Mouse (Mus musculus) limb, embryonic 11.5 days (tissue): ENCODE measurements around the gene Alcam. TPM values are rescaled to one million over a fixed set of nuclear protein-coding genes. Genes with fewer than 3 reads are reported as not detected.

Source experiments
- ATAC-seq: fragments of 200-750 bp; cut with Nextera tagmentation; 2 replicates; pipeline ENCODE4 v1.8.0; 2017; ENCODE audit warnings: low read depth; ENCODE audit not compliant: insufficient number of reproducible peaks, low FRiP score, low TSS enrichment
- DNase-seq: peaks from one replicate; pipeline ENCODE4 v3.0.0-alpha.2; 2015; ENCODE audit warnings: low spot score
- H3K27ac ChIP-seq: fragments of 300-500 bp; sonication (generic); replicated peaks from 2 replicates; pipeline ENCODE4 v1.5.1; 2014; ENCODE audit warnings: low read depth, mild to moderate bottlenecking, low read length
- H3K27me3 ChIP-seq: fragments of 300-500 bp; sonication (generic); 2 replicates; pipeline ENCODE4 v1.6.1; 2014; ENCODE audit warnings: mild to moderate bottlenecking, low read length, mixed read lengths; ENCODE audit not compliant: control insufficient read depth, insufficient read depth
- H3K36me3 ChIP-seq: fragments of 300-500 bp; sonication (generic); 2 replicates; pipeline ENCODE4 v1.6.1; 2014; ENCODE audit warnings: mild to moderate bottlenecking, low read length, moderate library complexity, mixed read lengths; ENCODE audit not compliant: control insufficient read depth, insufficient read depth
- H3K4me1 ChIP-seq: fragments of 300-500 bp; sonication (generic); 2 replicates; pipeline ENCODE4 v1.6.1; 2014; ENCODE audit warnings: low read length, mixed read lengths; ENCODE audit not compliant: control insufficient read depth, insufficient read depth
- H3K4me2 ChIP-seq: fragments of 300-500 bp; sonication (generic); 2 replicates; pipeline ENCODE4 v1.6.1; 2014; ENCODE audit warnings: low read depth, mild to moderate bottlenecking, moderate library complexity; ENCODE audit not compliant: severe bottlenecking
- H3K4me3 ChIP-seq: fragments of 300-500 bp; sonication (generic); 2 replicates; pipeline ENCODE4 v1.5.1; 2014; ENCODE audit warnings: low read depth, low read length
- H3K9ac ChIP-seq: fragments of 300-500 bp; sonication (generic); 2 replicates; pipeline ENCODE4 v1.6.1; 2014; ENCODE audit warnings: mild to moderate bottlenecking, low read length
- H3K9me3 ChIP-seq: fragments of 300-500 bp; sonication (generic); 2 replicates; pipeline ENCODE4 v1.6.1; 2016; ENCODE audit warnings: low read length; ENCODE audit not compliant: control insufficient read depth
- WGBS: fragments of 180-500 bp; shearing (Covaris S2); extraction: QIAGEN DNeasy Blood & Tissue Kit; methylation state at CpG from one replicate; pipeline ENCODE4 v1.1.7; 2014; 5-methylcytosine and 5-hydroxymethylcytosine counted together
- polyA plus RNA-seq: library from polyadenylated mRNA; unstranded; fragments of >200 nt; fragmentation: Nextera tagmentation; extraction: Ambion mirVana; gene quantifications from 2 replicates; pipeline ENCODE4 v1.2.1, GENCODE M21; 2014

Alcam gene
- polyA plus RNA-seq, 1 experiment from 2014 or later = 15.1 TPM

- Histone ChIP-seq H3K9me3 (no peaks in the 10 kb centered on the region), H3K36me3 (no peaks in the 10 kb centered on the region), H3K27me3 (no peaks in the 10 kb centered on the region), H3K4me1 (no peaks in the 10 kb centered on the region), H3K4me2 (no peak overlapping the region), H3K27ac (no peak overlapping the region), H3K4me3 (no peak overlapping the region), H3K9ac (no peak overlapping the region)
- DNase-seq = no peak
- WGBS = 86% methylated on average over 2 of the region's 2 CpGs
- ATAC-seq = no peak
Observed at GRCm38 (mm10) chr16:52371956-52372355, 81.9 kb downstream of the Alcam start.

GRCm38 (mm10) chr16:52368521-52368920 is 85.4 kb downstream of the Alcam start:
- Histone ChIP-seq H3K27ac (no peak overlapping the region), H3K9me3 (no peaks in the 10 kb centered on the region), H3K4me3 (no peak overlapping the region), H3K27me3 (no peaks in the 10 kb centered on the region), H3K4me2 (no peak overlapping the region), H3K4me1 (no peaks in the 10 kb centered on the region), H3K36me3 (no peaks in the 10 kb centered on the region), H3K9ac (no peak overlapping the region)
- 96% methylated on average over 5 of the region's 5 CpGs for WGBS
- DNase-seq (no peak), ATAC-seq (no peak)

- H3K4me2 ChIP-seq = no peak overlapping the region
- WGBS = 89% methylated on average over 4 of the region's 4 CpGs
- no peaks in the 10 kb centered on the region for H3K4me1 ChIP-seq
- no peaks in the 10 kb centered on the region for H3K9me3 ChIP-seq
- H3K4me3 ChIP-seq = no peak overlapping the region
- no peak overlapping the region for H3K27ac ChIP-seq
- DNase-seq (no peak), ATAC-seq (no peak)
- no peak overlapping the region for H3K9ac ChIP-seq
- no peaks in the 10 kb centered on the region for H3K36me3 ChIP-seq
- H3K27me3 ChIP-seq = no peaks in the 10 kb centered on the region
Observed at GRCm38 (mm10) chr16:52366915-52367314, 87.0 kb downstream of the Alcam start.

GRCm38 (mm10) chr16:52363944-52364511 is 89.8 kb downstream of the Alcam start:
- Histone ChIP-seq H3K4me1 (no peaks in the 10 kb centered on the region), H3K9me3 (no peaks in the 10 kb centered on the region), H3K27ac (no peak overlapping the region), H3K36me3 (no peaks in the 10 kb centered on the region), H3K4me2 (no peak overlapping the region), H3K9ac (no peak overlapping the region), H3K27me3 (no peaks in the 10 kb centered on the region), H3K4me3 (no peak overlapping the region)
- DNase-seq = no peak
- ATAC-seq = no peak
- 92% methylated on average over 4 of the region's 4 CpGs for WGBS

- WGBS = 91% methylated on average over 2 of the region's 2 CpGs
Observed at GRCm38 (mm10) chr16:52343467-52344033, 110.3 kb downstream of the Alcam start.

GRCm38 (mm10) chr16:52342694-52343466 is 111.0 kb downstream of the Alcam start:
- Histone ChIP-seq H3K9ac (no peak overlapping the region), H3K9me3 (no peaks in the 10 kb centered on the region), H3K36me3 (no peaks in the 10 kb centered on the region), H3K4me1 (no peaks in the 10 kb centered on the region), H3K27ac (no peak overlapping the region), H3K4me3 (no peak overlapping the region), H3K4me2 (no peak overlapping the region), H3K27me3 (no peaks in the 10 kb centered on the region)
- DNase-seq (no peak), ATAC-seq (no peak)
- WGBS = 86% methylated on average over 8 of the region's 8 CpGs

More at GRCm38 (mm10) chr16:52343467-52344033, 110.3 kb downstream of the Alcam start:
- Histone ChIP-seq H3K4me3 (no peak overlapping the region), H3K36me3 (no peaks in the 10 kb centered on the region), H3K4me2 (no peak overlapping the region), H3K9ac (no peak overlapping the region), H3K4me1 (no peaks in the 10 kb centered on the region), H3K9me3 (no peaks in the 10 kb centered on the region), H3K27me3 (no peaks in the 10 kb centered on the region), H3K27ac (no peak overlapping the region)
- ATAC-seq = no peak
- no peak for DNase-seq

GRCm38 (mm10) chr16:52334084-52334483 is 119.8 kb downstream of the Alcam start:
- Histone ChIP-seq H3K9ac (no peak overlapping the region), H3K4me2 (no peak overlapping the region), H3K27ac (no peak overlapping the region), H3K27me3 (no peaks in the 10 kb centered on the region), H3K4me3 (no peak overlapping the region), H3K36me3 (no peaks in the 10 kb centered on the region), H3K9me3 (no peaks in the 10 kb centered on the region), H3K4me1 (no peaks in the 10 kb centered on the region)
- ATAC-seq (no peak), DNase-seq (no peak)
- WGBS = 92% methylated on average over 4 of the region's 4 CpGs

- WGBS = 92% methylated on average over 5 of the region's 5 CpGs
- Histone ChIP-seq H3K4me3 (no peak overlapping the region), H3K4me2 (no peak overlapping the region), H3K9me3 (no peaks in the 10 kb centered on the region), H3K27ac (no peak overlapping the region), H3K4me1 (no peaks in the 10 kb centered on the region), H3K9ac (no peak overlapping the region), H3K27me3 (no peaks in the 10 kb centered on the region), H3K36me3 (no peaks in the 10 kb centered on the region)
- DNase-seq (no peak), ATAC-seq (no peak)
Observed at GRCm38 (mm10) chr16:52333631-52334030, 120.2 kb downstream of the Alcam start.
